Mouse (Mus musculus) CH12.LX (cell line): ENCODE results near the gene Pex16. TPM values are rescaled to one million over a fixed set of nuclear protein-coding genes. Genes with fewer than 3 reads are reported as not detected.

Experiments used
- DNase-seq: peaks from one replicate; pipeline ENCODE4 v3.0.0-alpha.2; 2013; ENCODE audit errors: extremely low read depth
- H3K27ac ChIP-seq: 2 replicates; pipeline ENCODE4 v1.5.1; 2012; ENCODE audit warnings: low read depth, mild to moderate bottlenecking, control low read depth, moderate library complexity; ENCODE audit not compliant: insufficient read depth
- H3K27me3 ChIP-seq: replicated peaks from 2 replicates; pipeline ENCODE3; 2012; ENCODE audit warnings: inconsistent platforms
- H3K36me3 ChIP-seq, 2 experiments: replicated peaks in 1 of 2; 2 replicates each; pipeline versions ENCODE3 to v1.6.1; 2012; ENCODE audit warnings: inconsistent platforms in 1 of 2, low read length in 1 of 2, mild to moderate bottlenecking in 1 of 2, mixed read lengths in 1 of 2, moderate library complexity in 1 of 2; ENCODE audit not compliant: control insufficient read depth in 1 of 2, insufficient read depth in 1 of 2
- H3K4me1 ChIP-seq, 2 experiments: 2 replicates each; pipeline ENCODE4 v1.6.1; 2012; ENCODE audit warnings: inconsistent platforms in 1 of 2, moderate library complexity in 1 of 2; ENCODE audit not compliant: insufficient read depth in 2 of 2, control insufficient read depth in 1 of 2
- H3K4me2 ChIP-seq: 2 replicates; pipeline ENCODE4 v1.6.1; 2012; ENCODE audit warnings: low read depth, mild to moderate bottlenecking, control low read depth; ENCODE audit not compliant: poor library complexity, insufficient read depth, severe bottlenecking
- H3K4me3 ChIP-seq, 3 experiments: fragments of 150-350 bp in 1 of 3; sonication (generic) in 1 of 3; replicated peaks in 1 of 3; 2 replicates each; pipeline versions ENCODE3 to v1.5.1; 2011 to 2012; ENCODE audit warnings: low read depth in 2 of 3, low read length in 2 of 3, mild to moderate bottlenecking in 2 of 3, moderate library complexity in 2 of 3, control low read depth in 1 of 3, improper control_type of control experiment in 1 of 3, inconsistent platforms in 1 of 3, mixed read lengths in 1 of 3; ENCODE audit not compliant: poor library complexity in 1 of 3
- H3K79me2 ChIP-seq: replicated peaks from 2 replicates; pipeline ENCODE4 v1.6.1; 2012; ENCODE audit warnings: mild to moderate bottlenecking, moderate library complexity; ENCODE audit not compliant: control insufficient read depth, poor library complexity, insufficient read depth, severe bottlenecking; ENCODE audit errors: extremely low read depth
- H3K9ac ChIP-seq: 2 replicates; pipeline ENCODE4 v1.6.1; 2012; ENCODE audit warnings: low read depth, mild to moderate bottlenecking, control low read depth, moderate library complexity; ENCODE audit not compliant: insufficient read depth
- H3K9me3 ChIP-seq: replicated peaks from 2 replicates; pipeline ENCODE3; 2012; ENCODE audit warnings: low read length, inconsistent platforms, mixed read lengths
- BHLHE40 ChIP-seq: IDR thresholded peaks from 2 replicates; pipeline ENCODE4 v1.6.1; 2011; ENCODE audit warnings: mild to moderate bottlenecking, low read depth, low read length, improper control_type of control experiment
- CHD2 ChIP-seq: IDR thresholded peaks from 2 replicates; pipeline ENCODE4 v1.6.1; 2011; ENCODE audit warnings: low read length, improper control_type of control experiment
- CTCF ChIP-seq, 2 experiments: IDR thresholded peaks in 1 of 2; conservative IDR thresholded peaks in 1 of 2; 2 replicates each; pipeline ENCODE4 v1.5.1; 2011 to 2012; ENCODE audit warnings: low read depth in 2 of 2, low read length in 2 of 2, improper control_type of control experiment in 1 of 2, inconsistent platforms in 1 of 2, mild to moderate bottlenecking in 1 of 2, moderate library complexity in 1 of 2
- E2F4 ChIP-seq: IDR thresholded peaks from 2 replicates; pipeline ENCODE4 v1.6.1; 2011; ENCODE audit warnings: low read depth, low read length, improper control_type of control experiment; ENCODE audit not compliant: insufficient replicate concordance
- ELF1 ChIP-seq: IDR thresholded peaks from 2 replicates; pipeline ENCODE4 v1.6.1; 2014; ENCODE audit warnings: low read depth, mild to moderate bottlenecking, inconsistent platforms, low read length, improper control_type of control experiment
- EP300 ChIP-seq: IDR thresholded peaks from 2 replicates; pipeline ENCODE4 v1.6.1; 2011; ENCODE audit warnings: low read length, improper control_type of control experiment
- ETS1 ChIP-seq: conservative IDR thresholded peaks from 2 replicates; pipeline ENCODE4 v1.6.1; 2012; ENCODE audit warnings: low read depth, mild to moderate bottlenecking, inconsistent platforms, low read length, improper control_type of control experiment, moderate library complexity
- HCFC1 ChIP-seq: IDR thresholded peaks from 2 replicates; pipeline ENCODE4 v1.6.1; 2012; ENCODE audit warnings: low read depth, mild to moderate bottlenecking, inconsistent platforms, low read length, improper control_type of control experiment
- JUN ChIP-seq: IDR thresholded peaks from 2 replicates; pipeline ENCODE4 v1.6.1; 2011; ENCODE audit warnings: low read depth, mild to moderate bottlenecking, low read length, improper control_type of control experiment, moderate library complexity; ENCODE audit not compliant: insufficient read depth
- JUND ChIP-seq: conservative IDR thresholded peaks from 2 replicates; pipeline ENCODE4 v1.6.1; 2011; ENCODE audit warnings: low read depth, low read length, improper control_type of control experiment
- KAT2A ChIP-seq: IDR thresholded peaks from 2 replicates; pipeline ENCODE4 v1.6.1; 2012; ENCODE audit warnings: low read length, improper control_type of control experiment, inconsistent platforms; ENCODE audit not compliant: insufficient replicate concordance
- MAFK ChIP-seq: IDR thresholded peaks from 2 replicates; pipeline ENCODE4 v1.6.1; 2011; ENCODE audit warnings: low read length, improper control_type of control experiment; ENCODE audit not compliant: insufficient replicate concordance
- MAX ChIP-seq: IDR thresholded peaks from 2 replicates; pipeline ENCODE4 v1.6.1; 2011; ENCODE audit warnings: low read length, improper control_type of control experiment
- NRF1 ChIP-seq: IDR thresholded peaks from 2 replicates; pipeline ENCODE4 v1.6.1; 2014; ENCODE audit warnings: low read depth, mild to moderate bottlenecking, inconsistent platforms, low read length, improper control_type of control experiment, moderate library complexity
- PAX5 ChIP-seq: IDR thresholded peaks from 2 replicates; pipeline ENCODE4 v1.6.1; 2012; ENCODE audit warnings: low read length, inconsistent platforms, mixed read lengths
- POLR2A ChIP-seq: IDR thresholded peaks from 2 replicates; pipeline ENCODE4 v1.6.1; 2011; ENCODE audit warnings: low read depth, mild to moderate bottlenecking, improper control_type of control experiment, low read length
- TCF12 ChIP-seq: IDR thresholded peaks from 2 replicates; pipeline ENCODE4 v1.6.1; 2014; ENCODE audit warnings: low read depth, mild to moderate bottlenecking, inconsistent platforms, low read length, improper control_type of control experiment
- UBTF ChIP-seq: IDR thresholded peaks from 2 replicates; pipeline ENCODE4 v1.6.1; 2012; ENCODE audit warnings: low read depth, mild to moderate bottlenecking, inconsistent platforms, low read length, improper control_type of control experiment, moderate library complexity
- USF1 ChIP-seq: IDR thresholded peaks from 2 replicates; pipeline ENCODE4 v1.6.1; 2014; ENCODE audit warnings: low read depth, mild to moderate bottlenecking, inconsistent platforms, low read length, improper control_type of control experiment
- USF2 ChIP-seq: conservative IDR thresholded peaks from 2 replicates; pipeline ENCODE4 v1.6.1; 2011; ENCODE audit warnings: low read depth, low read length, improper control_type of control experiment
- ZC3H11A ChIP-seq: IDR thresholded peaks from 2 replicates; pipeline ENCODE4 v1.6.1; 2012; ENCODE audit warnings: low read depth, mild to moderate bottlenecking, inconsistent platforms, low read length, improper control_type of control experiment
- ZKSCAN1 ChIP-seq: IDR thresholded peaks from 2 replicates; pipeline ENCODE4 v1.6.1; 2012; ENCODE audit warnings: low read depth, inconsistent platforms, low read length, improper control_type of control experiment, borderline replicate concordance
- ZNF384 ChIP-seq: IDR thresholded peaks from 2 replicates; pipeline ENCODE4 v1.6.1; 2012; ENCODE audit warnings: low read depth, low read length, improper control_type of control experiment, inconsistent platforms
- dilution Hi-C: fragments of 300-500 bp; cut with MboI; formaldehyde crosslinking; loops from 2 replicates; pipeline ENCODE4 v1.14.3; 2020; ENCODE audit warnings: low sequenced_read_pairs; ENCODE audit not compliant: extremely low pct_unique_long_range_greater_than_20kb, extremely low pct_ligation_motif_present
- in situ Hi-C: fragments of 300-500 bp; cut with MboI; formaldehyde crosslinking; loops from 3 replicates; pipeline ENCODE4 v1.14.3; 2019; ENCODE audit warnings: low sequenced_read_pairs, low pct_ligation_motif_present, low pct_unique_long_range_greater_than_20kb, mixed read lengths
- polyA plus RNA-seq: library from polyadenylated mRNA; unstranded; fragments of >175 nt; gene quantifications from 2 replicates; pipeline ENCODE4 v1.2.1, GENCODE M21; 2012; ENCODE audit warnings: low read depth; ENCODE audit not compliant: insufficient read length
- total RNA-seq, 2 experiments: library from RNA; depleted of rRNA; stranded (reverse); fragments of 300-350 nt in 1 of 2; fragments of >200 nt in 1 of 2; gene quantifications; 2 replicates each; pipeline ENCODE4 v1.2.3; 2012 to 2014

Pex16 gene
- total and polyA plus RNA-seq, 3 experiments, result 28.7 to 44.0 (median 36.6) TPM

DNA sequence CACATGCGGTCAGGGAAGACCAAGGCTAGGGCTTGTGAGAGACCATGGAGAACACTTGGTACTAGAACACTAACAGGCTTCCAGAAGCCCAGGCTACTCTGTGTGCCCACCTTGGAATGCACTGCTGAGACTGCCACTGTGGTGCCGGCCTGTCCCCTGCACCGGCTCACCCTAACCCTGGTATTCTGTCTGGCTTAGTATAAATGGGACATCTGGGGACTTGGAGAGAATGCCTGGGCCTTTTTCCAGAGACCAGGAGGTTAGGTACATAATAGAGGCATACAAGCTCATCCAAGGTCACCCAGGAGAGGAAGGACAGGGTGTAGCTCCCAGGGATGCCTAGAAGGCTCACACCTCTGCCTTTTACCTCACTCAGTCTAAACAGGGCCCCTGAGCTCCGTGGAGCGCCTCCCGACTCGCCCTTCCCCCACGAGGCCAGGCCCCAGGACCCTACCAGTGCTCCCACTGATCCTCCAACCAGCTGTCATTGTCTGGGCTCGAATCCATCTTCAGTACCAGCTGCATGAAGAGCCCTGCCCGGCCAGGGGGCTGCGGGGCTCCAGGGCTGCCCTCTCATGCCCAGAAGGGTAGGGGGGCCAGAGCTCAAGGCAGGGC lies 17.3 kb downstream of the Pex16 start:
- dilution Hi-C loops, result no loop called here
- H3K27me3 ChIP-seq, result no peaks in the 10 kb centered on the region
- peak overlapping the region; percentile 55 to 62 (median 55) for H3K4me3 ChIP-seq

GRCm38 (mm10) chr2:92392318-92393264 lies 18.1 kb downstream of the Pex16 start:
- peak; percentile 42 for DNase-seq
- peak overlapping the region; percentile 55 to 62 (median 55) for H3K4me3 ChIP-seq

More for the DNA sequence above, 17.3 kb downstream of the Pex16 start:
- in situ Hi-C loops, result no loop called here
- no peaks in the 10 kb centered on the region for H3K79me2 ChIP-seq
- peaks cover 4 to 38% of the 10 kb centered on the region in 2 experiments for H3K36me3 ChIP-seq
- peak overlapping the region; percentile 53 for H3K4me2 ChIP-seq
- no peak for TF ChIP-seq BHLHE40
- peak; percentile 48; the same call in 1 of the 2 replicates for TF ChIP-seq CHD2
- TF ChIP-seq CTCF (conservative IDR thresholded peaks at IDR 0.05 in 1 of 2, IDR thresholded peaks at IDR 0.05 in 1 of 2; ENCODE audit: low read depth in 2 of 2, low read length in 2 of 2), result no peak
- no peak overlapping the region for H3K27ac ChIP-seq
- DNase-seq, result no peak
- peaks cover 15 to 44% of the 10 kb centered on the region in 2 experiments for H3K4me1 ChIP-seq
- H3K9ac ChIP-seq, result peak overlapping the region; percentile 64
- H3K9me3 ChIP-seq, result no peaks in the 10 kb centered on the region

GRCm38 (mm10) chr2:92395535-92395934 lies 21.1 kb downstream of the Pex16 start:
- no peak overlapping the region for H3K4me2 ChIP-seq
- H3K9me3 ChIP-seq, result peaks cover 2% of the 10 kb centered on the region
- H3K4me3 ChIP-seq, result no peak overlapping the region
- no peaks in the 10 kb centered on the region for H3K79me2 ChIP-seq
- H3K27me3 ChIP-seq, result no peaks in the 10 kb centered on the region
- H3K36me3 ChIP-seq, result peaks cover 0 to under 1% of the 10 kb centered on the region in 2 experiments
- dilution Hi-C loops (no loop called here), in situ Hi-C loops (no loop called here)
- H3K9ac ChIP-seq, result no peak overlapping the region
- no peak overlapping the region for H3K27ac ChIP-seq
- DNase-seq, result no peak
- peaks cover 15 to 25% of the 10 kb centered on the region in 2 experiments for H3K4me1 ChIP-seq
- TF ChIP-seq HCFC1 (no peak), JUN (no peak), E2F4 (no peak), ZC3H11A (no peak), EP300 (no peak), MAFK (no peak), NRF1 (no peak), UBTF (no peak), USF2 (no peak), KAT2A (no peak), POLR2A (no peak), TCF12 (no peak), ZKSCAN1 (no peak), BHLHE40 (no peak), PAX5 (no peak), USF1 (no peak)

More at GRCm38 (mm10) chr2:92392318-92393264, 18.1 kb downstream of the Pex16 start:
- Histone ChIP-seq H3K4me1 (peaks cover 15 to 42% of the 10 kb centered on the region in 2 experiments), H3K27ac (no peak overlapping the region), H3K79me2 (no peaks in the 10 kb centered on the region), H3K9me3 (no peaks in the 10 kb centered on the region), H3K9ac (peak overlapping the region; percentile 64)
- in situ Hi-C loops, result no loop called here
- TF ChIP-seq TCF12 (0 out of 2 replicates have a peak, but pooled peaks have one; percentile 11), ZNF384 (peak; percentile 28; the same call in 1 of the 2 replicates), JUND (no peak), HCFC1 (no peak), ELF1 (peak; percentile 84), MAX (peak; percentile 25; the same call in 1 of the 2 replicates), ETS1 (0 out of 2 replicates have a peak, but pooled peaks have one; percentile 17)
- TF ChIP-seq, all 38 proteins: peak for 5
- dilution Hi-C loops, result no loop called here
- no peaks in the 10 kb centered on the region for H3K27me3 ChIP-seq
- H3K4me2 ChIP-seq, result peak overlapping the region; percentile 53
- H3K36me3 ChIP-seq, result peaks cover 0 to 30% of the 10 kb centered on the region in 2 experiments
